Mouse (Mus musculus) left cerebral cortex, adult 9 months (tissue): ENCODE data around the gene Gm10354.
"Not testable (repeated sequence)": the region's sequence is repeated elsewhere in the genome, so short reads cannot be mapped to it uniquely, and the experiment has no call there.

Experiments
- DNase-seq, 2 experiments: peaks; one replicate each; pipeline ENCODE4 v3.0.0; 2022; ENCODE audit warnings: low spot score in 2 of 2

Gene Gm10354

DNA sequence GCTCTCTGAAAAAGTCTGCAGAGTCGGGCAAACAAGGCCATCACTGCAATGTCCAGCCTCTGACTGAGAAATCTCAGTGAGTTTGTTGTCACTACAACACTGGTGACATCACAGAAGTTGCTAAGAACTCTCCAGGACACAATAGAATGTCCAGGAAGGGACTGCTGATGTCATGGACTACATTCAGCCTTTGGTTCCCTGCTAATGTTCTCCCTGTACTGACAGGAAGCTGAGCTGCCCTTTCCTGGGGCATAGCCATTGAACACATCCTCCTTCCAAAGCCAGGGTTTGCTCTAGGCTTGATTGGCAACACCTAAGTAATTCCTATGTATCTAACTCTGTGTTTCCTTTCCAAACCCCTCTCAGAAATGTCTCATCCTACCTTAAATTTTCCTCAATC, at the start of gene Gm10354:
Gene Gm10354, minus strand, starts transcription at position 101 of the 400 bp plus-strand sequence.
- not testable (repeated sequence) for DNase-seq

DNA sequence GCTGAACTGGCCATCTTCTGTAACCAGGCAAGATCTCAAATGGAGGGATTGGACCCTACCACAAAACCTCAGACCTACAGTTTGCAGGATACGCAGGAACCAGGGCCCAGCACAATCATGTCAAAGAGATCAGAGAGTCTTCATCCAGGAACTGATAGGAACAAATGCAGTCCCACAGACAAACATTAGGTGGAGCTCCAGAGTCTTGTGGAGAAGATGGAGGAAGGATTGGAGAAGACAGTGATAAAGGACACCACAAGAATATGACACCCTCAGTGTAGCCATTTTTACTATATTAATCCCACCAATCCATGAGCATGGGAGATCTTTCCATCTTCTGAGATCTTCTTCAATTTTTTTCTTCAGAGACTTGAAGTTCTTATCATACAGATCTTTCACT, 45.6 kb upstream of the Gm10354 start:
- DNase-seq = not testable (repeated sequence)

DNA sequence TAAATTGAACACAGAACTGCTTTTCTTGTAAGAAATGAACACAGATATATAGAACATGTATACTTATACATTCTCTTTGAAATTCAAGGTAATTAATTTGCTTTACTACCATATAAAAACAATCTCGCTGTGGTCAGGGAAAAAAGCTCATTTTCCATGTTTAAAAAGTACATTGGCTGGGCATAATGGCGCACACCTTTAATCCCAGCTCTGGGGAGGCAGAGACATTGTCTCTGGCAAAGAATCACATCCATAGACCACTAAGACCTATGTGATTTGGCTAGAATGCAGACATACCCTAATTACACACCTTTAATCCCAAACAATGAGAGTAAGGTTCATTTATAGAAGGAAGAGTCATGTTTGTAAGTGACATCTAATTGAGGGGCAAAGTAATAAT, 41.3 kb upstream of the Gm10354 start:
- DNase-seq = not testable (repeated sequence)

DNA sequence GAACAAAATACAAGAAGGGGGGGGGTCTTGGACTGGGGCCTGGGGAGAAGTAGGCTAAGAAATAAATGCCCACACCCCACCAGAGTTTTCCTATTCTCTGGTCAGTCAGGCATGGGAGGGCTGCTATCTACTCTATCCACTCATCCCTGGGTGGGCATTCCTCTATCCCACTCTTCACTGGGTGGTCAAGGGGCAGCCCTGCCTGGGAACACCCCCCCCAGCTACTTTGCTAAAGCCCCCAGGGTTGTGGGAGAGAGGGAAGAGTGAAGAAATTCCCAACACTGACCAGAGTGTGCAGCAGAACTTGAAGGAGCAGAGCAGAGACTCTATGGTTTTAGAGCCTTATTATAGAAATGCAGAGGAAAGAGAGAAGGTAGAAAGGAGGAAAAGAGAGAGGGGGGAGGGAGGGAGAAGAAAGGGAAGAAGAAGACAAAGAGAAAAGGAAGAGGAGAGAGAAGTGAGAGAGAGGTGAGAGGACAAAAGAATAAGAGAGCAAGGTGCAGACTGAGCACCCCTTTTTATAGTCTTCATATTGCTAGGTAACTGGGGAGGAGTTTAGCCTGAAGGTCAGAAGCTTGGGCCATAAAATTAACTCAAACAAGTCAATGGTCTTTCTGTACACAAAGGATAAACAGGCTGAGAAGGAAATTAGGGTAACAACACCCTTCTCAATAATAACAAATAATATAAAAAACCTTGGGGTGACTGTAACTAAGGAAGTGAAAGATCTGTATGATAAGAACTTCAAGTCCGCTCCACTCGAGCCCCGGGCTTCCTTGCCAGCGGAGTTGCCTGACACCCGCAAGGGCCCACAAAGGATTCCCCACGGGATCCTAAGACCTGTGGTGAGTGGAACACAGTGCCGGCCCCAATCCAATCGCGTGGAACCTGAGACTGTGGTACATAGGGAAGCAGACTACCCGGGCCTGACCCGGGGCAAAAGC, 32.2 kb upstream of the Gm10354 start:
- not testable (repeated sequence) for DNase-seq

DNA sequence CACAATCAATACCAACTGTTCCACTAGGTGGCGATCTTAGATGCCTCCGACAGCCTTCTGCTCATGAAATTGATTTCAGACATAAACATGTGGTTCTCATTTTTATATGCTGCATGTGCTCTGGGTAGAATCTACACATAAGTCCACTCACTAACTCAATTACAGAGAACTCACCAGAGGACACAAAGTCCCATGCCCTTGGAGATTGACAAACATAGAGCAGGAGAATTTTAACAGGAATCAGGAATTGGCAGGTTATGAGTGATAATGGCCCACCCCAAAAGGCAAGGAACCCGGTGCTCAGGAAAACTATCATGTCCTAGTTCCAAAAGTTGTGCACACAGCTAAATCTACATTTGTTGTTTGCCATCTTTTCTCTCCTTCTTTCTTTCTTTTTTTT, 28.2 kb upstream of the Gm10354 start:
- not testable (repeated sequence) for DNase-seq

DNA sequence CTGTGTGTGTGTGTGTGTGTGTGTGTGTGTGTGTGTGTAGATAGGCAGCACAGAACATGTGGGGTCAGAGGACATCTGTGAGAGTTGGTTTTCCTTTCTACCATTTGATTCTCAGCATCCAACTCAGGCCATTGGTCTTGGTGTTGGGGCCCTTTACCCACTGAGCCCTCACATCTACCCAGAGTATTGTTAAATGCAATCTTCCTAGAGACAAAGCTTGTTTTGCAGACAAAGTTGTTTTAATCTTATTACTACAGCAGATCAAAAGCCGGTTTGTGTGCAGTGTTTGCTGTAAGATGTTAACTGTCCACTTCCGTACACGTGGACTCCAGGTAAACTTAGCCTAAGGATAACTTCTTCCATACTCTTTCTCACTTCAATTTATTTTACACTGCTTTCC, 27.6 kb upstream of the Gm10354 start:
- not testable (repeated sequence) for DNase-seq

DNA sequence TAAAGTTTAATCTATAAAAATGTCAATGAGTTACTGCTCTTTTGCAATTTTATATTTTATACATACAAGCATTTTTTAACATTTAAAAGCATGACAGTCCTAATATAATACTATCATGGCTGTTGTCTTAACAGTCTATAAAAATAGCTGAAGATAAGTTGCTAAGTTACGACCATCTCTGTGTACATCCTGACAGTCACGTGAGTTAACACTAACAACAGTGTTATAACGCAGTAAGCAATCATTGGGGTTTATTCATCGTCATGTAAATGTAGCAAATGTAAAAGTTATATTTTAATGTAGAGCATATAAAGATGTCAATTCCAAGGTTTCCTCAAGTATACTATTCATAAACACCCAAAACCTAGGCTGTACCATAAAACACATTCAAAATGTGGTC, 26.8 kb upstream of the Gm10354 start:
- DNase-seq = not testable (repeated sequence)

DNA sequence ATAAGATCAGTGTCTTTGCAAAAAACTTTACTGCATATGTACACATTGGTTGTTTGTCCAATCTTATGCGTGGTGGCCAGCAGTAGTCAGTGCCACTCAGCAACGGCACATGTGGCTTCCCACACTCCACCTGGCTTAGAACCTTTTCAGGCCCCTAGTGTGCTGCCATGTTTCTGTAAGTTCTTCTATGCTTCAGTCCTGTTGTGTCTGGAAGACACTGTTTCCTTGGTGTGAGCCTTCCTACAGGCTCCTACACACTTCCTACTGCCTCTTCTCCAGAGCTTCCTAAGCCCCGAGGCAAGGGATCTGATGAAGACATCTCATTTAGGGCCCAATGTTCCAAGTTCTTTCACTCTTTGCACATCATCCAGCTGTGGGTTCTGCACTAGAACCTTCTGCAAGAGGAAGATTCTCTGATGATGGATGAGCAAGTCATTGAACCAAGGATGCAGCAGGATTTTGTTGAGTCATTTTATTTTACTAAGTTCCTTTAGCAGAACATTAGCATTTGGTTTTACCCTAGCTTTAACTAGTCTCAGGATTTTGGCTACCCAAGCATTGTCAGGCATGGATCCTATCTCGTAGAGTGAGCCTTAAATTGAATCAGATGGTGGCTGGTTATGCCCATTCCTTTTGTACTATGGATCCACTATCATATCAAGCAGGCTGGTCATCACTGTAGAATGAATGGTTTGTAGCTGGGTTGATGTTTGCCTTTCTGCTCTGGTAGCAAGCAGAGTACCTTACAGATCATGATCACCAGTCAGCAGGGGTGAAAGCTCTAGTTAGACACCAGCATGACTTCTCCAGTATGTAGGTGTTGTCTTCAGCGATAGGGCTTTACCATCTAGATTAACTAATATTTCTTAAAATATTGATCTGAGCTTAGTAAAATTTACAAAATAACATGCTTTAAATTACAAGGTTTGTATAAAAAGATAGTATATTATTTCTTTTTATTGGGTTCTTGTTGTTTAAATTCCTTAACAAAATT, 26.1 kb upstream of the Gm10354 start:
- DNase-seq = not testable (repeated sequence)

DNA sequence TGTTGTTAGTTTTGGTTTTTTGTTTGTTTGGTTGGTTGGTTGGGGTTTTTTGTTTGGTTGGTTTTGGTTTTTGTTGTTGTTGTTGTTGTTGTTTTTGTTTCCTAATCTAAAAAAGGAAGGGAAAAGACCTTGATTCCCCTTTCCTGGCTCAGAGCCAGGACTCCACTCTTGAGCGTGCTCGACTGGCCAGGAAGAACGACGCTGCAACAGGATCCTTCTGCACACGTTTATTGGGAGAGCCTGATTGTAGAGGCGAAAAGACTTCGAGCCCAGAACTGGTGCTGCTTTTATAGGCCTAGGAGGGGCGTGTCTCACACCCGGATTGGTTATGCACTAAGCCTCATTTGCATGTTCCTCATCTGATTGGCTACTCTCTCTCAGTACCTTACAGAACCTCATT, 19.3 kb upstream of the Gm10354 start:
- not testable (repeated sequence) for DNase-seq

DNA sequence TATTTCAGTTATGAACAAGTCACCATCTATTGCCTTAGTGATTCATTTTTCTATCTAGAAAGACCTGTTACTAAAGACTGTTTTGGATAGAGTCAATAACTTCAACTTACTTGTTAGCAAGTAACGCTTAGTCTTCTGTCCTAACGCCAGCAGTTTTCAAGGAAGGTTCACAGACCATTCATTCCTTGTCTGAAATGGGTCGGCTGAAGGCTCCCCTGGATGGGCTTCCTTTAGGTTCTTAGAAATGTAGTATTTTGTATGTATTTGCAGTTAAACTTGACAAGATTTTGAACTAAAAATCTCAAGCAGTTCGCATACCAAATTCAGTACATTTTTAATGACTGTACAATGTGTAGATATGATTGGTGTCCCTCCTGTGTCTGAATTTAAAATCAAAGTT, 18.8 kb upstream of the Gm10354 start:
- DNase-seq = not testable (repeated sequence)

DNA sequence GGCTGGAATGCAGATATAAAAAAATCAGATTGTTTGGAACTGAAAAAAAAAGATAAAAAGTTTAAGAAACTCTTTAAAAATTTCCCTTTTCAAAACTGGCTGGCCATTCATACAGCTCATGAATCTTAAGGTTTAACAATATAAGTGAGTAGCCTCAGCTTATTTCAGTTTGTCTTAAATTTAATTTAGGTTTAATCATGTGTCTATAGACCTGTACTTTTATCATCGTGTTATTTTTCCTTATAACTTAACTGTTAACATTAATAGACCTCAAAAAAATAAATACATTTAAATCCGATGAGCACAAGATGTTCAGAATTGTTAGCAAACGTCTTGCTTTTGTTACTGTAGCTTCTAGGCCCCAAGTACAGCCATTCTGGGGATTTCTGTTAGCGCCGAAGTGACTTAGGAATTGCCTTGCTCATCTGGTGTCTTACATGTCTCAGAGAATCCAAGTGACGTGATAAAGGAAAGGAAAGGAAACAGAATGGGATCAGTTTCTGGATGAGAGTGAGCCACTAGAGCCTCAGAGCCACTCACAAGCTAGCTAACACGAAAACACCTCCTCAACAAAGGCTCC, 18.0 kb upstream of the Gm10354 start:
- not testable (repeated sequence) for DNase-seq

DNA sequence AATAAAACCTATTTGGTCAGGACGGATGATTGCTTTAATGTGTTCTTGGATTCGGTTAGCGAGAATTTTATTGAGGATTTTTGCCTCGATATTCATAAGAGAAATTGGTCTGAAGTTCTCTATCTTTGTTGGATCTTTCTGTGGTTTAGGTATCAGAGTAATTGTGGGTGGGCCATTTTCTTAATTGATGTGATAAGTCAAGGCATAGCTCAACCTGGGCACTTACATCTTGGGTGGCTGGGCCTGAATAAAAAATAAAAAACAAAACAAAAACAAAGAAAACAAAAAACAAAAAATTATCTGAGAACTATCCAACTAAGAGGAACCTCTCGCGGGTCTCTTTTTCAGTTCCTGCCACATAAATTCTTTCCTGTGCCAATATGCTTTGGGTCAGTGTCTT, 15.4 kb upstream of the Gm10354 start:
- not testable (repeated sequence) for DNase-seq

DNA sequence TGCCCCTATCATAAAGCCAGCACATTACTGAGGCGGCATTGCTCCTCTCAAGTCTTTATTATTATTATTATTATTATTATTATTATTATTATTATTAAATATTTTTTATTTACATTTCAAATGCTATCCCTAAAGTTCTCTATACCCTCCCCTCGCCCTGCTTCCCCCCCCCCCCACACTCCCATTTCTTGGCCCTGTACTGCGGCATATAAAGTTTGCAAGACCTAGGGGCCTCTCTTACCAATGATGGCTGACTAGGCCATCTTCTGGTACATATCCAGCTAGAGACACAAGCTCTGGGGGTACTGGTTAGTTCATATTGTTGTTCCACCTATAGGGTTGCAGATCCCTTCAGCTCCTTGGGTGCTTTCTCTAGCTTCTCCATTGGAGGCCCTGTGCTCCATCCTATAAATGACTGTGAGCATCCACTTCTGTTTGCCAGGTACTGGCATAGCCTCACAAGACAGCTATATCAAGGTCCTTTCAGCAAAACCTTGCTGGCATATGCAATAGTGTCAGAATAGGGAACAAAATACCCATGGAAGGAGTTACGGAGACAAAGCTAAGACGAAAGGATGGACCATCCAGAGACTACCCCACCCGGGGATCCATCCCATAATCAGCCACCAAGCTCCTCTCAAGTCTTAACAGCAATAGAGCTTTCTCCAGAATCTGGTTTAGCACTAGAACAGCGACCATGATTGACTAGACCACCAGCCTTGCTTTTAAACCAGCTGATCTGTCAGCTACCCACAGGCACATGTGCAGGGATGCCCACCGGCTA, 11.8 kb upstream of the Gm10354 start:
- DNase-seq = not testable (repeated sequence)

DNA sequence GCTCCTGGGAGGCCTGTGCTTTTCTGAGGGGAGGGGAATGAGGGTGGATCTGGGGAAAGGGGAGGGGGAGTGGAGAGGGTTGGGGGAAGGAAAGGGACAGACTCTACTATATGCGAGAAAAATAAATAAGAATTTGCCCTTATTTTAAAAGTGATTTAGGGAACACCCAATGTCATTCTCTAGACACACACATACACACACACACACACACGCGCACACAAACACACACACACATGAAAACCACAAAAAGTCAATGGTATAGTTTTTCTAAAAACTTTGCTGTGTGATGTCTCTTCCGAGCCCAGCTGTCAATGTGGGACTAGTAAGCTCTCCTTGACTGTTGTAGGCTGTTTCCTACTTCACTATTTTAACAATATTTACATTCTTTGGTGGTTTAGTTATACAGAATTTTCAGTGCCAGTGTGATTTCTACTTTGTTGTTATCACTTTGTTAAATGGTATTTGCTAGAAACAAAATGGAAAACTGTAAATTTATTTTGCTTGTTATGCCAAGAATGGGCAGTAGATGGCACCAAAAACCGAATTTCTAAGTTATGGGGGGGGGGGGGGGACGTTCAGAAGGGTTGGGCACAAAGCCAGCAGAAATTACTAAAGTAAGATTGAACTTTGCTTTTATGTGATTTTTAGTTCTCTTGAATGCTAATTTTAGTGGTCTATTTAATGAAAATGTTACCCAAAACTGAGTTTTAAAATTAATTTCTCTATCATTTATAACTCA, 8.1 kb upstream of the Gm10354 start:
- DNase-seq = not testable (repeated sequence)

DNA sequence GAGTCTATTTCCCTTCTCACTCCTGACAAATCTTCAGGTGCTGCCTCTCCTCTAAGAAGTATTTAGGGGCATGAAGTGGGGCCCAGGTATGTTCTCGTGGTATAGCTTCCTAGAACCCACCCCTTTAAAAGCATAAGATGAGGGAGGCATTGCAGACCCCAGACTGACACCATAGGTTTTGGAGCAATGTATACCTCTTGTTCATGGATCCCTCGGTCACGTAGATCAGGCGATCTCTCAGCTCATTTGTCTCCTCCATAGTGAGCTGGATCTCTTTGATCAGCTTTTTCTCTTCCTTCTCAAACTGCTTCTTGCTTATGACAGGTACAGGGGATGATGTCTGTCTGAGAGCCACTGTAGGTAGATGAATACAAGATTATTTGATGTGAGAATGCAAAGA, 1.4 kb downstream of the Gm10354 start:
- not testable (repeated sequence) for DNase-seq

DNA sequence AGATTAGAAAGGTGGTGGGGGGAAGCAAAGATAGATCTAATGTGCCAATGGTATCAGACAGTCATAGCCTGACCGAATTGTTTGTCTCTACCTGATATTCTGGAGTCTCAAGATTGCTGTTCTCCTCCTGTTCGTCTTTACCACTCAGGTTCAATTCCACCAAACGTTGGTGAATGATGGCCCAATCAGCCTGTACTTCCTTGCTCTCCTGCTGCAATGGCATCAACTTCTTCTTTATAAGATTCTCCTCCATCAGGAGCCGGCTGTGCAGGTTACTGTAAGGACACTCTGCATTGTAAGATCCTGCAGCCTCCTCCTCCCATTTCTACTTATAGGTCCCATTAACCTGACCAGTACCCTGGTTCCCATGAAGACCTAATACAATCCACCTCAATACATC, 3.4 kb downstream of the Gm10354 start:
- not testable (repeated sequence) for DNase-seq

DNA sequence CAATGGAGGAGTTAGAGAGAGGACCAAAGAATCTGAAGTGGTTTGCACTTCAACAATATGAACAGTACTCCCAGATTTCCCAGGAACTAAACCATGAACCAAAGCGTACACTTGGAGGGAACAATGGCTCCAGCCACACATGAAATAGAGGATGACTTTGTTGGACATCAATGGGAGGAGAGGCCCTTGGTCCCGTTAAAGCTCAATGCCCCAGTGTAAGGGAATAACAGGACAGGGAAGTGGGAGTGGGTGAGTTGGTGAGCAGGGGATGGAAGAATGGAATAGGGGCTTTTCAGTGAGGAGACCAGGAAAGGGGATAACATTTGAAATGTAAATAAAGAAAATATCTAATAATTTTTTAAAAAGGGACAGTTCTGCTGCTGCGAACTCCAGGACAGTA, 5.9 kb downstream of the Gm10354 start:
- DNase-seq = not testable (repeated sequence)

DNA sequence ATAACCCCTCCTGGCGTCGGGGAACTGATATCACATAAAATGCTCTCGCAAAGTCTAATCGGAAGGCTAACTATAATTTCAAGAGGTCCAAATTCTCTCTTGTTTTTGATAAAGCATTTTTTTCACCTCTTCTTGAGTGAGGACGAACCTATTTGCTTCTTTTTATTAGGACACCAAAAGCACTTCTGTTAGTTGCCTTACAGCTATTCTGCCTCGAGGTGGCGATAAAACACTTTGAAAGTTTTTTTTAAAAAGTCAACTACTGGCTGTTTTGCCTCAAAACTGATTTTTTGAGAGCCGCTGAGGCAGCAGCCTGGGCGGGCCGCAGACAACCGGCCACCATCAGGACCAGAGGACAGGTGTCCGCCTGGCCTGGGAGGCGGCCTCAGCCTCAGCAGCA, 14.9 kb downstream of the Gm10354 start:
- DNase-seq = not testable (repeated sequence)

DNA sequence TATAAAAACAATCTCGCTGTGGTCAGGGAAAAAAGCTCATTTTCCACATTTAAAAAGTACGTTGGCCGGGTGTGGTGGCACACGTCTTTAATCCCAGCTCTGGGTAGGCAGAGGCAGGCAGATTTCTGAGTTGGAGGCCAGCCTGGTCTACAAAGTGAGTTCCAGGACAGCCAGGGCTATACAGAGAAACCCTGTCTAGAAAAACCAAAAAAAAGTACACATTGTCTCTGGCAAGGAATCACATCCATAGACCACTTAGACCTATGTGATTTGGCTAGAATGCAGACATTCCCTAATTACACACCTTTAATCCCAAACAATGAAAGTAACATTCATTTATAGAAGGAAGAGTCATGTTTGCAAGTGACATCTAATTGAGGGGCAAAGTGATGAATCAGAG, 17.2 kb downstream of the Gm10354 start:
- DNase-seq = not testable (repeated sequence)
